Mouse (Mus musculus) lung, postnatal 0 days (tissue): ENCODE data around the gene Gpd1. TPM values are rescaled to one million over a fixed set of nuclear protein-coding genes. Genes with fewer than 3 reads are reported as not detected.
"Not testable (repeated sequence)": the region's sequence is repeated elsewhere in the genome, so short reads cannot be mapped to it uniquely, and the experiment has no call there.

Source experiments
- ATAC-seq: fragments of 200-750 bp; cut with Nextera tagmentation; 2 replicates; pipeline ENCODE4 v1.8.0; 2017; ENCODE audit warnings: moderate library complexity
- DNase-seq: peaks from one replicate; pipeline ENCODE4 v3.0.0-alpha.2; 2016; ENCODE audit warnings: low spot score
- H3K27ac ChIP-seq: fragments of 300-500 bp; sonication (generic); 2 replicates; pipeline ENCODE4 v1.5.1; 2014; ENCODE audit warnings: antibody characterized with exemption, mild to moderate bottlenecking, low read length, mixed read lengths
- H3K27me3 ChIP-seq: fragments of 300-500 bp; sonication (generic); replicated peaks from 2 replicates; pipeline ENCODE4 v1.6.1; 2014; ENCODE audit warnings: low read length, mixed read lengths; ENCODE audit not compliant: insufficient read depth
- H3K36me3 ChIP-seq: fragments of 300-500 bp; sonication (generic); 2 replicates; pipeline ENCODE4 v1.6.1; 2014; ENCODE audit warnings: low read length, mixed read lengths; ENCODE audit not compliant: insufficient read depth
- H3K4me1 ChIP-seq: fragments of 300-500 bp; sonication (generic); 2 replicates; pipeline ENCODE4 v1.6.1; 2014; ENCODE audit warnings: antibody characterized with exemption, low read depth, low read length, mixed read lengths; ENCODE audit not compliant: insufficient read depth
- H3K4me2 ChIP-seq: fragments of 300-500 bp; sonication (generic); replicated peaks from 2 replicates; pipeline ENCODE4 v1.6.1; 2014; ENCODE audit warnings: low read depth, mild to moderate bottlenecking, low read length, moderate library complexity, mixed read lengths
- H3K4me3 ChIP-seq: fragments of 300-500 bp; sonication (generic); 2 replicates; pipeline ENCODE4 v1.5.1; 2014; ENCODE audit warnings: low read depth, low read length
- H3K9ac ChIP-seq: fragments of 300-500 bp; sonication (generic); replicated peaks from 2 replicates; pipeline ENCODE4 v1.6.1; 2014; ENCODE audit warnings: low read depth, mild to moderate bottlenecking
- H3K9me3 ChIP-seq: fragments of 300-500 bp; sonication (generic); 2 replicates; pipeline ENCODE4 v1.6.1; 2016; ENCODE audit warnings: low read length, mixed read lengths
- CTCF ChIP-seq: IDR thresholded peaks from 2 replicates; pipeline ENCODE4 v1.5.1; 2016; ENCODE audit warnings: antibody characterized with exemption, mild to moderate bottlenecking
- EP300 ChIP-seq: IDR thresholded peaks from 2 replicates; pipeline ENCODE4 v1.6.1; 2016; ENCODE audit warnings: antibody characterized with exemption, mild to moderate bottlenecking, control low read depth
- WGBS: fragments of 180-500 bp; shearing (Covaris S2); extraction: QIAGEN DNeasy Blood & Tissue Kit; methylation state at CpG from one replicate; pipeline ENCODE4 v1.1.7; 2014; 5-methylcytosine and 5-hydroxymethylcytosine counted together
- polyA plus RNA-seq: library from polyadenylated mRNA; unstranded; fragments of >200 nt; fragmentation: Nextera tagmentation; extraction: Ambion mirVana; gene quantifications from 2 replicates; pipeline ENCODE4 v1.2.1, GENCODE M21; 2015

Gpd1 gene
- polyA plus RNA-seq, 1 experiment from 2014 or later, result 13.2 TPM

DNA sequence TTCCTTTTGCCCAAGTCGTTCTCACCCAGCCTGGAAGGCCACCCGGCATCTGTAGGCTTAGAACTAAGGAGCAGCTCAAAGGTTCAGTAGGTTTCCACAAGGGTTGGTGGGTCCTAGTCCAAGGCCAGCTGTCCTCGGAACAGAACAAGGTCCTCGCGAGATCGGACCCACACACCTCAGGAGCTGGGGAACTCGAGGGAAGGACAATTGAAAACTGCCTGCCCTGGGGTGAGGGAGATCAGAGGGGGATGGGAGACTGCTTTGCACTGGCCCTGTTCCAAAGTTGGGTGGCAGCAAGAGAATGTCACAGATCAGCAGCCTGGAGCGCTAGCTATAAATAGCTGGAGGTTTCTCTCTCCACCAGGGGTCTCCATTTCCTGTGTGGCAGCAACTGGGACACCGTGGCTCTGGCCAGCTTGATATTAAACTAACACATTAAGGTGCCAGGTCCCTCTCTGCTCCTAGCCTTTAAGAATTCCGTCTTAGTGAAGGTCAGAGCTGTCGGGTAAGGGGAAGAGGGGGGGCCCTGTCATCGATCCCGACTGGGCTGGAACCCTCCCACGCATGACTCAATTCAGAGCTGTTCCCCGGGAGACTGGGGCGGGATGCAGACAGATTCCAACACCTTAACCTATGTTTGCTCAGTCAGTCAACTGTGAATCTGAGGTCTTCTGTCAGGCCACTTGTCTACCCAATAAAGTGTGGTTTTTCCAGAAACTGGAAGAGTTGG, 7.1 kb downstream of the Gpd1 start:
- no peaks in the 10 kb centered on the region for H3K27me3 ChIP-seq
- DNase-seq, result peak; percentile 92
- WGBS, result 9% methylated on average over 16 of the region's 16 CpGs

DNA sequence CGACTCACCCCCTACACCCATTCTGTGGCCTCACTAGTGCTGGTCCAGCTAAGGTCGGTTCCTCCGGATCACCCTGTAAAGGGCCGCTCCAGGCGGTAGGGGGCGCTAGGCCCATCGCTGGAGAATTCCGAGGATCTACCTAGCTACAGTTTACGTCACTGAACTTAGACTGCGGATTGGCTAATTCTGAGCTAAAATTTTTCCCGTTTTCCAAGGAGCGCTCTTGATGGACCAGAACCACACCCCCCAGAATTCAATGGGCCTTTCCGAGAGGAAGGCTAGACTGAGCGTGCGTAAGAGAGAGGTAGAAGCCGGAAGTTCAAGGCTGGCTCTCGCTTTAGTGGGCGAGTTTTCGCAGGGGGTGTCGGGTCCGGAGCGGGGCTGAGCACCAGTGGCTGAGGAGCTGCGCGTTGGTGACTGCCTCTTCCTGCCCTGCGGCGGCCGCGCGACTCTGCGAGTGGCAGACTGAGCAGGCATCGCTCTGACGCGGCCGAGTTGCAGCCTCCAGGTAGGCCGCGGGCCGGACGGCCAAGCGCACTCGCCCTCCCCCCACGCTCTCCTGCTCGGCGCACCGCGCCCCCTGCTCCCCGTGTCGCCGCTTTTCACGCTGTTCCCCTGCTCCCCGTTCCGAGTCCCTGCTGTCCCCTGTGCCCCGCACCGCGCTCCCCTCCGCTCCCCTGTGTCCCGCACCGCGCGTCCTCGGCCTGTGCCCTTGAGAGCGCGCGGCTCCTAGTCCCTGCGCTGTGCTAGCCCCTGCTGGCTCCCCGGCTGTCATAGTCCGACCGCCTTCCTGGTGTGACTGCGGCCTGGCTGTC, 8.2 kb downstream of the Gpd1 start, which contains the start of gene Cox14:
Gene Cox14, plus strand, starts transcription at position 278 of the 815 bp plus-strand sequence.
- peak within 1 kb of the TSS; percentile 86 for H3K4me2 ChIP-seq
- peak; percentile 93 for ATAC-seq
- peak within 1 kb of the TSS; percentile 62 for H3K4me3 ChIP-seq
- WGBS, result under 1% methylated on average over 67 of the region's 68 CpGs
- H3K4me1 ChIP-seq, result 0 out of 2 replicates have a peak, but pooled peaks cover 8% of the 10 kb centered on the region
- H3K27ac ChIP-seq, result peak within 1 kb of the TSS; percentile 91
- peak within 1 kb of the TSS; percentile 86 for H3K9ac ChIP-seq
- H3K36me3 ChIP-seq, result no peaks in the 10 kb centered on the region
- peak; percentile 100 for DNase-seq
- H3K27me3 ChIP-seq, result no peaks in the 10 kb centered on the region
- no peaks in the 10 kb centered on the region for H3K9me3 ChIP-seq
- TF ChIP-seq CTCF (peak; percentile 97), EP300 (no peak)

More for the DNA sequence above, 7.1 kb downstream of the Gpd1 start:
- Histone ChIP-seq H3K27ac (peak overlapping the region; percentile 80), H3K9ac (0 out of 2 replicates have a peak overlapping the region, but pooled peaks have one; percentile 16), H3K9me3 (no peaks in the 10 kb centered on the region), H3K4me1 (0 out of 2 replicates have a peak, but pooled peaks cover 8% of the 10 kb centered on the region), H3K4me3 (peak overlapping the region; percentile 27), H3K36me3 (no peaks in the 10 kb centered on the region), H3K4me2 (peak overlapping the region; percentile 61)
- peak; percentile 18 for ATAC-seq
- TF ChIP-seq EP300 (no peak; the same call in 1 of the 2 replicates), CTCF (peak; percentile 72)

DNA sequence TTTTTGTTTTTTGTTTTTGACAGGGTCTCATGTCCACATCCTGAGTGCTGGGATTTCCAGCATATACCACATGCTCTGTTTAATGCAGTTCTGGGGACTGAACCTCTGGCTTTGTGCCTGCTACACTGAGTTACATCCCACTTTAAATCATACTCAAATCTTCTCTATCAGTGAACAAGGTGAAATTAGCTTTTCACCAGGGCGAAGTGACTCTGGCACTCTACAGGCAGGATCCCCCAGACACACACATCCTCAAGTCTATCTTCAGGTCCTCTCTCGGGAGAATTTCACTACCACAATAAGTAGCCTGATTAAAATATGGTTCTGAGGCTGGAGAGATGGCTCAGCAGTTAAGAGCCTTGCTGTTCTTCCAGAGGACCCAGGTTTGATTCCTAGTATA, 9.2 kb downstream of the Gpd1 start:
- 0 out of 2 replicates have a peak, but pooled peaks cover 8% of the 10 kb centered on the region for H3K4me1 ChIP-seq
- H3K4me3 ChIP-seq, result peak overlapping the region; percentile 62
- H3K27ac ChIP-seq, result no peak overlapping the region
- no peak for ATAC-seq
- DNase-seq, result no peak
- H3K9ac ChIP-seq, result peak overlapping the region; percentile 86
- peak overlapping the region; percentile 86 for H3K4me2 ChIP-seq
- no peaks in the 10 kb centered on the region for H3K36me3 ChIP-seq
- H3K9me3 ChIP-seq, result no peaks in the 10 kb centered on the region
- no peaks in the 10 kb centered on the region for H3K27me3 ChIP-seq
- TF ChIP-seq EP300 (no peak), CTCF (no peak)
- 59% methylated on average over 2 of the region's 2 CpGs for WGBS

DNA sequence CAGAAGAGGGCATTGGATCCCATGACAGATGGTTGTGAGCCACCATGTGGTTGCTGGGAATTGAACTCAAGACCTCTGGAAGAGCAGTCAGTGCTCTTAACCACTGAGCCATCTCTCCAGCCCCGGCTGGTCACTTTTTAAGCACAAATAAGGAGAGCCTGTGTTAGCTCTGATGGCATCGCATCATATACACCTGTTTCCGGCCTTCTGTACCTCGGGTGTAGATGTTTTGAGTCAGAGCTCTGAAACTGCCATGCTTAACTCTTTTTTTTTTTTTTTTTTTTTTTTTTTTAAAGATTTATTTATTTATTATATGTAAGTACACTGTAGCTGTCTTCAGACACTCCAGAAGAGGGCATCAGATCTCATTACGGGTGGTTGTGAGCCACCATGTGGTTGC, 9.7 kb downstream of the Gpd1 start:
- not testable (repeated sequence) for DNase-seq, H3K27me3 ChIP-seq, H3K36me3 ChIP-seq, ATAC-seq, H3K4me2 ChIP-seq, H3K9me3 ChIP-seq, H3K9ac ChIP-seq, H3K4me1 ChIP-seq, H3K27ac ChIP-seq, H3K4me3 ChIP-seq
- 92% methylated on average over 4 of the region's 5 CpGs for WGBS

DNA sequence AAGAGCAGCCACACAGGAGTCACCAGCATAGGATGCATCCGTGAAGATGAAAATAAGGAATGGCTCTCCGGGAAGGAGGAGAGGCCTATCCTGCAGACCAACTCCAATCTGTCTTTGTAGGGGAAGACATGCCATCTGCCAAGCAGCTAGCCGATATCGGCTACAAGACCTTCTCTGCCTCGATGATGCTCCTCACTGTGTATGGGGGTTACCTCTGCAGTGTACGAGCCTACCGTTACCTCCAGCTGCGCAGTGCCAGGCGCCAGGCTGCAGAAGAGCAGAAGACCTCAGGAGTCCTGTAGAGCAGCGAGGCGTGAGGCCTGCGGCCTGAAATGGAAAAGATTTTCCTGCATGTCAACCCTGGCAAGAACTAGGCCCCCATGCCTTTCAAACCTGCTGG, 10.2 kb downstream of the Gpd1 start:
- Histone ChIP-seq H3K27me3 (no peaks in the 10 kb centered on the region), H3K27ac (no peak overlapping the region), H3K36me3 (no peaks in the 10 kb centered on the region), H3K9me3 (no peaks in the 10 kb centered on the region), H3K4me3 (no peak overlapping the region), H3K4me1 (0 out of 2 replicates have a peak, but pooled peaks cover 8% of the 10 kb centered on the region), H3K9ac (no peak overlapping the region), H3K4me2 (no peak overlapping the region)
- DNase-seq, result no peak
- no peak for ATAC-seq
- TF ChIP-seq CTCF, result no peak
- no peak for TF ChIP-seq EP300
- 94% methylated on average over 12 of the region's 12 CpGs for WGBS

DNA sequence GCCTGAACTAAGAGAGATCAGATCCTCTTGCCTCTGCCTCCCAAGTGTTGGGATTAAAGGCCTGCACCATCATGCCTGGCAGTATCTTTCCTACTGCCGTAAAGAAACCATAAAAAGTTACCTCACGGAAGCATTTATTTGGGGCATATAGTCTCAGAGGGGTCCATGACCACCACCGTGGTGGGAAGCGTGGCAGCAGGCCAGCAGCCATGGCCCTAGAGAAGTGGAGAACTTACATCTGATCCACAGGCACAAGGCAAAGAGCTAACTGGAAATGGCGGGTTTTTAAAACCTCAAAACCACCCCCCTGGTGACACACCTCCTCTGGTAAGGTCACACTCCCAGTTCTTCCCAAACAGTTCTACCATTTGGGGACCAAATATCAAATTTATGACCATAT, 10.9 kb downstream of the Gpd1 start:
- H3K9me3 ChIP-seq, result no peaks in the 10 kb centered on the region
- DNase-seq, result no peak
- no peaks in the 10 kb centered on the region for H3K36me3 ChIP-seq
- H3K4me3 ChIP-seq, result no peak overlapping the region
- no peak for ATAC-seq
- 0 out of 2 replicates have a peak, but pooled peaks cover 8% of the 10 kb centered on the region for H3K4me1 ChIP-seq
- H3K4me2 ChIP-seq, result no peak overlapping the region
- no peak overlapping the region for H3K9ac ChIP-seq
- TF ChIP-seq EP300 (no peak), CTCF (no peak)
- no peak overlapping the region for H3K27ac ChIP-seq
- 92% methylated on average over 5 of the region's 5 CpGs for WGBS
- H3K27me3 ChIP-seq, result no peaks in the 10 kb centered on the region
